Mouse (Mus musculus) spleen, adult 2 months (tissue): ENCODE results near the gene Igsf9b.

Experiments
- CTCF ChIP-seq: fragments of 200-500 bp; IDR thresholded peaks from 2 replicates; pipeline ENCODE4 v1.5.1; 2011; ENCODE audit warnings: mild to moderate bottlenecking, inconsistent platforms; ENCODE audit not compliant: insufficient read depth, insufficient read length, insufficient replicate concordance; ENCODE audit errors: extremely low read depth
- POLR2A ChIP-seq: fragments of 200-500 bp; IDR thresholded peaks from 2 replicates; pipeline ENCODE4 v1.6.1; 2011; ENCODE audit warnings: low read depth, low read length, inconsistent platforms

DNA sequence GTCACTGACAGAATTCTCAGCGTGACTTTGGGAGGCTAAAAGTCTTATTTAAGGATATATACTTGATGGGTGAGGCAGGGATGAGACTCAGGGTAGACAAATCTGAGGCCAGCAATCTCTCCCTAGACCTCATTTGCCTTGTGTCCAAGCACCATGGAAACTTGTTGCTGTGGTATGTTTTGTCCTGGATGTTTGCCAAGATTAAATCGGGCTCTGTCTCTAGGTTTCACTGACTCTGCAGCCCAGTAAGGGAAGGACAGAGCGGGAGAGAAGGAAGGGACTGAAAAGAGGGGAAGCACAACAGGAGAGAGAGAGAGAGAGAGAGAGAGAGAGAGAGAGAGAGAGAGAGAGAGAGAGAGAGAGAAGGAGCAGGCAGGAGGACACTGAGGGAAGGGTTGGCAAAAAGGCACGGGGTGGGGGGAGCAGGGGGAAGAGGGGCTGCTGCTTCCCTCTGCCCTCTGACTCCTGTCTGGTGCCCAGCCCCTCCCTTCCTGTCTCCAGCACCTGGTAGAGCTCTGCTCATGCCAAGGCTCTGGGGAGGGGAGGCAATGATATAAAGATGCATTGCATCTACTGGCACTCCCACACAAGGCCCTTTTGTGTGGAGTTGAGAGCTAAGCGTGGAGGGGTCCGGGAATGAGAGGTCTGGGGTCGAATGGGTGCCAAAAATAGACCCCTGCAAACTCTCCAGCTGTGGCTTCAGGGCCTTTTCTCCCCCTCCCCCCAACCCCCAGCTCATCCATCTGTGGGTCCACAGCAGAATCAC lies 9.3 kb upstream of the Igsf9b start:
- TF ChIP-seq CTCF = no peak
- no peak for TF ChIP-seq POLR2A
